Mouse (Mus musculus): ENCODE measurements at regions not wholly inside any gene's neighbourhood (a gene's known extent, or its start where the extent isn't known, plus 50 kb on each side); places are given as distances from the start of the nearest gene placed in this dataset.

- no peak for DNase-seq (ENCODE audit: extremely low spot score, low spot score)
Observed at GRCm38 (mm10) chr1:80131354-80131753, 86.9 kb downstream of the Fam124b start.

- DNase-seq (ENCODE audit: extremely low spot score, low spot score) = no peak
Observed at GRCm38 (mm10) chr1:80123966-80124365, 94.3 kb downstream of the Fam124b start.

- DNase-seq (ENCODE audit: extremely low spot score, low spot score) = no peak
Observed at GRCm38 (mm10) chr1:80115913-80116312, 102.4 kb downstream of the Fam124b start.

- DNase-seq (ENCODE audit: extremely low spot score, low spot score) = no peak
Observed at GRCm38 (mm10) chr1:80107747-80108476, 110.4 kb downstream of the Fam124b start.

DNA sequence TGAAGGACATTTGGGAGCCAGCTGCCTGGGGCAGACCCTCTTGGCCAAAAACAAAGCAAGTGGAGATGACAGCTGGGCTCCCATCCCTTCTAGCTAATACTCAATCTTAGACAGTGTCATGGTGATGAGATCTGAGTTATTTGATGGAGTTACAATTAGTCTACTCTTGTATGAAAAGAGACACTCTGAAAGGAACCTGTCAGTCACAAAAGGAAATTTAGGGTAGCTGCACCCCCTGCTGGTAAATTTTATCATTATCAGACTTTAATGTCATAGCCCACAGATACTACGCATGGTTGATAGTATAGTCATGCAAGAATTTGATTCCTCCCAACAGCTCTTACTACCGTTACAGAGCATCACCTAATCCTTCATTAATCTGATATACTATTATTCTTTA, 112.0 kb downstream of the Fam124b start:
- no peak for DNase-seq (ENCODE audit: extremely low spot score, low spot score)

GRCm38 (mm10) chr1:80098266-80098665, 120.0 kb downstream of the Fam124b start:
- no peak for DNase-seq (ENCODE audit: extremely low spot score, low spot score)

- no peak for DNase-seq (ENCODE audit: extremely low spot score, low spot score)
Observed at GRCm38 (mm10) chr1:80091800-80092199, 126.5 kb downstream of the Fam124b start.

DNA sequence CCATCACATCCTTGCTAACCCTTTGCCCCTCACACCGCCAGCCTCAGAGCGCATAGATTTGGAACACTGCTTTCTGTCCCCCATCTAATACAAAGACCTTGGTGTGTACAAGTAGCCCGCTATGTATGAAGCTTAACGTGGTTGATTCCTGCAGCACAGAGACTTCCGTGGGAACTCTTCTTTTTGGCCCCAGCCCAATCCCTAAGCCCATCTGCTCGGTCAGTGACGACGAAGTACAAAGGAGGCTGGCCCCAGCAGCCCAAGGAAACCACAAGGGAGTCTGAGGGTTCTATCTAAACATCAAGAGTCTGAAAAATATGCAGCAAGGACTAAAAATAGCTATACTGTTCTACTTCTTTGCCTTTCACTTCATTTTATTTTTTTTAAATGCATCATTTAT, 126.9 kb downstream of the Fam124b start:
- DNase-seq (ENCODE audit: extremely low spot score, low spot score) = no peak

DNA sequence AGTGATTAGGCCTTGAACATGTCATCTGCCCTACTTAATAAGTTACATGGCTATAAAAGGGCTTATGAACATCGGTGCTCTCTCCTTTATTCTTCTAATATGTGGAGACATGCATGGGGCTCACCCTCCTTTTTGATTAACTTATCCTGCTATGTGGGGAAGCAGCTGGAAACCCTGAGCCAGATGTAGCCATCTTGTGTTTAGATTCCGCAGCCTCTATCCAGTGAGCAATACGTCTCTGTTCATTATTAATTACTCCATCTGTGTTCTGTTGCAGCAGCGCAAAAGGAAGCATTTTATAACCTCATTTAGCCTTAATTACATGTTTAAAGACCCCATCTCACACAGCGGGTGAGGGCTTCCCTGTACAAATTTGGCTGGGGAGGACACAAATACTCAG, 129.6 kb downstream of the Fam124b start:
- no peak for DNase-seq (ENCODE audit: extremely low spot score, low spot score)

GRCm38 (mm10) chr1:80076357-80076756, 141.9 kb downstream of the Fam124b start:
- no peak for DNase-seq (ENCODE audit: extremely low spot score, low spot score)

- no peak for DNase-seq (ENCODE audit: extremely low spot score, low spot score)
Observed at GRCm38 (mm10) chr1:80074376-80074775, 143.9 kb downstream of the Fam124b start.

- no peak for DNase-seq (ENCODE audit: extremely low spot score, low spot score)
Observed at GRCm38 (mm10) chr1:80073950-80074349, 144.3 kb downstream of the Fam124b start.

DNA sequence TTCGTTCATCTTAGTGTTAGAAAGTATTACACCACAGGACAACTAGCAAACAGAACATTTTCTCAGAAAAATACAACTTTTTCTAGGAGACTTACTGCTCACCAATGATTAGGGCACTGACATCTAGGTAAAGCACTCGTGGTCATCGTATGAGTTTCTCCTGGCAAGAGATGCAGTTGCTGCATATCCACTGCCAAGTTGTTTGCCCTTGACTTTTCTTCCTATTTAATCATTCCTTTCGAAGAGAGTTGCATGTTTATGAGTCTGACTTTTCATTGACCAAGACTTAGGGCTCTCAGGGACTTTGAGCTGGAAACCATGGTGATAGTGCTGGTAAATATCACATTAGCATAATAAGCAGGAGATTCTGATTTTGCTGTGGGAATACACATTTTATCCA, 149.1 kb downstream of the Fam124b start:
- no peak for DNase-seq (ENCODE audit: extremely low spot score, low spot score)

GRCm38 (mm10) chr1:80062121-80062520, 156.2 kb downstream of the Fam124b start:
- no peak for DNase-seq (ENCODE audit: extremely low spot score, low spot score)

GRCm38 (mm10) chr1:80061632-80062031, 156.6 kb downstream of the Fam124b start:
- no peak for DNase-seq (ENCODE audit: extremely low spot score, low spot score)

GRCm38 (mm10) chr1:80045141-80045540, 173.1 kb downstream of the Fam124b start:
- no peak for DNase-seq (ENCODE audit: extremely low spot score, low spot score)

DNA sequence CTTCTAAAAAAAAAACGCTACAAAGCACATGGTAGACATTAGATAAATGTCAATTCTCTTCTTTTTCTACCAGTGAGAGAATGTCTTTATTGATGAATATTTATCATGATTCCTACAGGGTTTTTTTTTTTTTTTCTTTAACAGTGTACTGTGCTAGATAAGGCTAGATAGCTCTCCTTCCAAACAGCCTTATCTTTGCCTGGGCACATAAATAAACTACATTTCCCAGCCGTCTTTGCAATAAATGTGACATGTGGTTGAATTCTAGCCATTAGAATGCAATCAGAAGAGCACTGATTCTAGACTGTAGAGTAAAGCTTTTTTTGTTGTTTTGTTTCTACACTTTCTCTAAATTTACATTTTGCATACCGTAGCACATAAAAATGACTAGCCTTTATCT, 177.9 kb downstream of the Fam124b start:
- no peak for DNase-seq (ENCODE audit: extremely low spot score, low spot score)

DNA sequence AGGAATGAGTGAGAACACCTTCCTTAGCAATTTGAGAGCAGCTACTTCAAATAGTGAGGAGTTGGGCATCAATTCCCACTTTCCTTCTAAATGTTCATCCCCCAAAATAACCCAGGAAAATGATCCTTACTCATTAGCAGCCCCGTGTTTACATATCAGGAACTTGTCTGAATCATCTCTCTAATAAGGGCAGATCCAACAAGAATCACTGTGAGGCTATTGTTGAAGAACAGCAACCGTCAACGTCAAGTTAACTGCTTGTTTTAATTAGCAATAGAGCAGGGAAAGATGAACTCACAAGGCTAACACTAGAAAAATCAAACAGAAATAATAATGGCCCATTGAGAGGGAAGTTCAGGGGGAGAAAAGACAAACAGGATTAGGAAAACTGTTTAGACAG, 178.4 kb downstream of the Fam124b start:
- DNase-seq (ENCODE audit: extremely low spot score, low spot score) = no peak

DNA sequence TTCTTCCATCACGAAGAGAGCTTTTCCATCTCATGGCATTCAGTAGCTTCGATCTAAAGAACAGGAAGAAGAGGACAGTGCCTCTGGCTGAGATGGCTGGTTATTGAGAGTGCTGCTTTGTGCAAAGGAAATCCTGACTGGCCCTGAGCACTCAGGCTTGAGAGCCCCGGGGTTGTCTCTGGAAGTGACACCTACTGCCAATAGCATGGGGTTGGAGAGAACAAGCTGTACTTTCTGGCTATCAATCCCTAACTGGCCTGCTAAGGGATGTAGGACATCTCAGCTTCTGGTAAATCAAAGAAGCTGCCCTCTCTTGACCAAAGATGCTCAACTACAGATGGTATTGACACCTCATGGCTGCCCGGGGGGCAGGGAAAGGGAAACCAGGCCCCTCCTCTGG, 178.2 kb upstream of the Serpine2 start:
- DNase-seq (ENCODE audit: extremely low spot score, low spot score) = no peak

DNA sequence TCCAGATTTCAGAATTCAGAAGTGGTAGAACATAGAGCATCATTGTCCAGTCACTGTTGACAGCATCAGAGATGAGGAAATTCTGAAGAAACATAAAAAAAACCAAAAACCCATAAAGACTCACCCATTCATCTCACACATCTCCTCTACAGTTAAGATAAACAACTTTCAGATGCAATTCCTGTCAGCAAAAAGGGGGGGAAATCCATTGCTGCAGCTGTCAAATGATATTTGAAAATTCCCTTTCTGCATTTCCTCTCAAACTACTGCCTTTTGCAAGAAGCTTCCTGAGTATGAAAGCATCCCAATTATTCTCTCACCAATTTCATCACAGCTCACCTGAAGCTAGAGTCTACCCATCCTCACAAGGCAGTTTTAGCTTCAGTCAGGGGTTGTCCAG, 177.1 kb upstream of the Serpine2 start:
- DNase-seq (ENCODE audit: extremely low spot score, low spot score) = no peak

DNA sequence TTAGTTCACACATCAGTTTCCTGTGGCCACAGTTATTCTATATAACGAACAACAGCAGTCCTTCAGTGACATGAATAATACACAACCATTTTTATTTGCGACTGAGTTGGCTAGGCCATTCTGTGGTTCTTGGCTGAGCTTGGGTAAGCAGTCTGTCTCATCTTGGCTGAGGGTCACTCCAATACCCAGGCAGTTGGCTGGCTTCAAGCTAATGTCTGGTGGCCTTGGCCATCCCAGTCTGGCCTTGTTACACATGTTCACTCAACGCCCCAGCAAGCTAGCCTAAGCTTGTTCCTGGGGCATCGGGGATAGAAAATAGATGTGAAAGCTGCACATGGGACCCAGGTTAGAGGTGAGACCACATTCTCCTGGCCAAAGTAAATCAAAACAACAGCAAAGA, 175.5 kb upstream of the Serpine2 start:
- DNase-seq (ENCODE audit: extremely low spot score, low spot score) = no peak

- DNase-seq (ENCODE audit: extremely low spot score, low spot score) = no peak
Observed at GRCm38 (mm10) chr1:80033522-80033921, 172.5 kb upstream of the Serpine2 start.

- DNase-seq (ENCODE audit: extremely low spot score, low spot score) = no peak
Observed at GRCm38 (mm10) chr1:80033121-80033520, 172.1 kb upstream of the Serpine2 start.

GRCm38 (mm10) chr1:80032464-80032863, 171.5 kb upstream of the Serpine2 start:
- DNase-seq (ENCODE audit: extremely low spot score, low spot score) = no peak
